Mouse (Mus musculus) adrenal gland, adult (tissue): ENCODE results near the gene Tsacc.
"Not testable (repeated sequence)": the region's sequence is repeated elsewhere in the genome, so short reads cannot be mapped to it uniquely, and the experiment has no call there.

Experiments
- DNase-seq, 2 experiments: peaks; one replicate each; pipeline ENCODE4 v3.0.0; 2022 to 2023; ENCODE audit warnings: low spot score in 1 of 2; ENCODE audit not compliant: inconsistent age in 2 of 2

Gene Tsacc

GRCm38 (mm10) chr3:88296561-88297318, at the start of gene Tsacc, which contains the start of gene Cct3:
Tsacc (minus strand) TSS chr3:88296999.
Cct3 (plus strand) TSS chr3:88297116.
- DNase-seq = peak; percentile 98 to 99

- no peak for DNase-seq
These were observed 42.2 kb upstream of the Tsacc start for GRCm38 (mm10) chr3:88339006-88339405.

DNA sequence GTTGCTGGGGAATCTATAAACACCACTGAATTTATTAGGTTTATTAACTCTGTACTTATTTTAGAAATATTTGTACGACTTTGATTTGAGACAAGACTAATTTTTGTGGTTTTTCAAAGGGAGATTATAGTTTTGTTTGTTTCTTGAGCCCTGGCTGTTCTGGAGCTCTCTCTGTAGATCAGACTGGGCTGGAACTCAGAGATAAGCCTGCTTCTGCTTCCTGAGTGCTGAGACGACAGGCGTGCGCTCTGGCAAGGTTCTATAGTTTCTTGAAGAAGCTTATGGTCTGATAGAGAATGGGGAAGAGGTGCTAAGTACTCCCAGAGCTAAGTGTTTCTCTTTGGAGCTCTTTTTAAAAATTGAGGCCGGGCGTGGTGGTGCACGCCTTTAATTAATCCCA, 41.5 kb upstream of the Tsacc start:
- no peak for DNase-seq

GRCm38 (mm10) chr3:88337367-88338020, 40.7 kb upstream of the Tsacc start:
- DNase-seq = peak in 1 of 2 experiments; percentile 68

DNA sequence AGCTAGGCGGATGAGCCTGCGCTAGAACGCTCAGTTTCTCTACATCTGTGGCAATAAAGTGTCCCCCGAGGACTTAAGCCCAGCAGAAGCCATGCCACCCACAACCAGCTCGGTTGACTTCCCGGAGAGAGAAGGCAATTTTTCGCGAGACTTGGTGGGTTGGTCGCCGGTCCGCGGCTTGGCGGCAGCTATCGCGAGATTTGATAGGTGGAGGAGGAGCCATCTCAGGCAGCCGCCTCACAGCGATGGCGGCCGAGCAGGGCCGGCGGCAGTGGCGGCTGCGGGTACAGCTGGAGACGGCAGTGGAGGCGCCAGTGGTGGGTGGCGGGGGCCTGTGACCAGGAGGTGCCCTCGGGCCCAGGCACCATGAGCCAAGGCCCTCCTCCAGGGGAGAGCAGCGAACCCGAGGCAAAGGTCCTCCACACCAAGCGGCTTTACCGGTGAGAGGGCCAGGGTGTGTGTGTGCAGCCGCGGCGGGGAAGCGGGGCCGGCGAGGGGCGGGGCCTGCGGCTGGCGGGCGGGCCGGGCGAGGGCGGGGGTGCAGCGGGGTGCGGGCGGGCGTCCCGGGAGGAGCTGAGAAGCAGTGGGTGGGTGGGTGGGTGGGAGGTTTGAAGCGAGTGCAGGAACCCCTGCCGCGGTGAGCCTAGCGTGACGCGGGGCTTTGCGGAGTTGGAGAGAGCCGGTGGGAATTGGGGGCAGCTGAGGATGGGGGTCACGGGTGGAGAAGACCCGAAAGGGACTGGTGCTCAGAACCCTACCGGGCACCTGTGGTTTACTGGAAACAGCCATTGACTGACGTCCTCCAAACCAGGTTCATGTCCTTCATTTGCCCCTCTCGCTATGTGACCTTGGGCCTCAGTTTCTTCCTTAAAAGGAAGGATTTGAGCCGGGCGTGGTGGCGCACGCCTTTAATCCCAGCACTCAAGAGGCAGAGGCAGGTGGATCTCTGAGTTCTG, 39.5 kb upstream of the Tsacc start, which contains the start of the genes Tmem79 and Smg5:
Tmem79 (minus strand) TSS at position 91 of the 956 bp plus-strand sequence.
Smg5 (plus strand) TSS at position 203 of the 956 bp plus-strand sequence.
- DNase-seq = peak; percentile 97 to 99

GRCm38 (mm10) chr3:88335436-88336053, 38.7 kb upstream of the Tsacc start:
- DNase-seq = peak in 1 of 2 experiments; percentile 88

DNA sequence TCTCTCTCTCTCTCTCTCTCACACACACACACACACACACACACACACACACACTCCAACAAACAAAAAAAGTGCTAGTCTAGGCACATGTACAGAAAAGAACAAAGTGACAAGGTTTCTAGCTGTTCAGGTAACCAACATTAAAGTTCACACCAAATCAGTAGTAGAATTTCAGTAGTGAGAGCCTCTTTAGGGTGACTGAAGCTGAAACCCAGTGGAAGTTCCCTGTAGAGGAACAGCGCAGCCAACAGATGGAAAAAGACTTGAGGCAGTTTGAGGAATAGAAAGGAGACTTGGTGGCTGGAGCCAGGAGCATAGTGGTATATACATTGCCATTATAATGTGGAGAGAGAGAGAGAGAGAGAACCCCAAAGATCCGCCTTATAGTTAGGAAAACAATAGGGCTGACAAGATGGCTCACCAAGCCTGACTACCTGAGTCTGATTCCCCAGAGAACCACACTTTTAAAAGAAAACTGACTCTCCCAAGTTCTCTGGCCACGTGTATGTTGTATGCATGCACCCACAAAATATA, 38.2 kb upstream of the Tsacc start:
- DNase-seq = peak in 1 of 2 experiments; percentile 49

GRCm38 (mm10) chr3:88334029-88334658, 37.3 kb upstream of the Tsacc start:
- peak in 1 of 2 experiments; percentile 41 for DNase-seq

- DNase-seq = peak; percentile 50 to 86
These were observed 34.5 kb upstream of the Tsacc start for GRCm38 (mm10) chr3:88331282-88331681.

DNA sequence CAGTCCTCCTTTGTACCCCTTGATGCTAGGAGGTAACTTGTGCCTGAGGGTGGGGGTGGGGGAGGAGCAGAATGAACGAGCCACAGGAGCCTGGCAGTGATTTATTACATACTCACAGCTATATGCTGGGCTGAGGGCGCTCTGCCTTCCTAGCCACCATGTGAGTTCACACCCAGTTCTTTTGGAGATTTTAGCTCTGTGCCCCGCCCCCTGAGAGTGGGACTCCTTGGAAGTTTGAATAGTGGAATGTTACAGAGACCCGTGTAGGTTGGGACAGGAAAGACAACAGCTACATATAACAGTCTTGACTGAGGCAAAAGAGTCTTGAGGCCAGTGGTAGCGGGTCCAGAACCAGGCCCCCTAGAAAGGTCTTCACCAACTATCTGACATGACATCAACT, 32.2 kb upstream of the Tsacc start:
- no peak for DNase-seq

DNA sequence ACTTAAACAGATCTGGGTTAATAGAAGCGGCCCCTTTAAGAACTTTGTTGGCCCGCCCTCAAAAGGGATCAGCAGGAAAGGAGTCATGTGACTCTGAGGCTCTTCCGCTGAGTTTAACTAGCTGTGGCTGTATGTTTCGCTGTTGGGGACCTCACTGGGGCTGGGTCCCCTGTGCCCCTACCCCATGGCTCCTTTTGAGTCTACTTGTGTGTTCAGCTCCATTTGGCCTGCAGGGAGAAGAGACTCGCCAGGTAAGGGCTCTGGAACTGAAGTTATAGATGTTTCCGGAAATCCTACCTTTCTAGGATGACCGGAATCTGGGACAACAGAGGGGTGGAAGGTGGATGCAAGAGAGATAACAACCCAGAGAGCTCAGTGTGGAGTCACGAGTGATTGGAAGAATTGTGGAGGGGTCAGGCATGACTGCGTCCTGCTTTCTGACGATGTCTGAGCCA, 28.2 kb upstream of the Tsacc start, which contains the start of gene Glmp:
Glmp (plus strand) TSS at position 73 of the 455 bp plus-strand sequence.
- peak; percentile 65 to 88 for DNase-seq

DNA sequence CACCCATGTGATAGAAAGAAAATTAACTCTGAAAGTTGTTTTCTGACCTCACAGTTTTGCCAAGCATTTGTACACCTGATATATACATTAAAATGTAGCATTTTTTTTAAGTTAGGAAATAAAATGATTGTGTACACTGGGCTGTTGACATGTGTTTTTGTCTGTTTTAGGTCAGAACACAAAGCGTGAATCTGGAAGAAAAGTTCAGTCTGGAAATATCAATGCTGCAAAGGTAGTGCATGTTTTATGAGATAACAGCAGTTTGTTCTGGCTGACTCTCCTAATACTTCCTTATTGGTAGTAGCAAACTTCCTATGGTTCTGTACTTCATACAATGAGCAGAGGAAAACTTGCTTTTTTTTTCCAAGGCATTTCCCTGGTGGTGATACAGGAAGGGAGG, 2.4 kb upstream of the Tsacc start:
- DNase-seq = no peak

- no peak for DNase-seq
These were observed 587 bp upstream of the Tsacc start for GRCm38 (mm10) chr3:88297321-88297851.

DNA sequence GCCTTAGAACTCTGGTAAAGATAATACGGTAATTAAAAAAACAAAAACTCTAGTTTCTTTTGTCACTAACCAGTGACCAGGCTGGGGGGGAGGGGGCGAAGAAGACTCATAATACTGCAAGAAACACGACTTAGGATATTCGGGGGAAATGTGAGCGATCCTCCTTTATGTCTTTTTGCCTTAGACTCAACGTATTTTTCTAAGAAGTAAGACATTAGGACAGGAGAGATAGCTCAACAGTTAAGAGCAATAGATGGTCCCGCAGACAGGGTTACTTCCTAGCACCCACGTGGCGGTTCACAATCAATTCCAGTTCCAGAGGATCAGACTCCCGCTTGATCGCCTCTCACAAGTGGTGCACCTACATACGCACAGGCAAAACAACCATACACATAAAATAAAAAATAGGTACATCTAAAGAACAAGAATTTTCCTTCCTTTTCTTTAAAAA, 664 bp downstream of the Tsacc start:
- DNase-seq = no peak

DNA sequence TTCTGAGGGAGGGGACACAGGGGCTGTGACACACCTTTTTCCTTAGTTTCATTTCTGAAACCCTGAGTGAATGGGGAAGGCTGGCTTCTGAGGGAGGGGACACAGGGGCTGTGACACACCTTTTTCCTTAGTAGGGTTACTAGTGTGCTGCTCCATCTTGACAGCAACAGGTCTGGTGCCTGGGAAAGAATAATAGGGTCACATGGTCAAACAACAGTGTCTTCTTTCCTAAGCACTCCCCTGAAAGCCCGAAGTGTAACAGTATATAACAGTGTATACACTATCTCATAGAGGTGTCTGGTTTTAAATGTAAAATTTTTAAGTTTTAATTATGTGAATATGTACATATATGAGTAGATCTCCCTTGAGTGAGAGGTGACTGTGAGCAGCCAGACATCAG, 1.5 kb downstream of the Tsacc start:
- DNase-seq = not testable (repeated sequence)

GRCm38 (mm10) chr3:88291970-88292369, 4.8 kb downstream of the Tsacc start:
- peak; percentile 32 to 72 for DNase-seq

GRCm38 (mm10) chr3:88288133-88288713, 8.6 kb downstream of the Tsacc start:
- not testable (repeated sequence) for DNase-seq

DNA sequence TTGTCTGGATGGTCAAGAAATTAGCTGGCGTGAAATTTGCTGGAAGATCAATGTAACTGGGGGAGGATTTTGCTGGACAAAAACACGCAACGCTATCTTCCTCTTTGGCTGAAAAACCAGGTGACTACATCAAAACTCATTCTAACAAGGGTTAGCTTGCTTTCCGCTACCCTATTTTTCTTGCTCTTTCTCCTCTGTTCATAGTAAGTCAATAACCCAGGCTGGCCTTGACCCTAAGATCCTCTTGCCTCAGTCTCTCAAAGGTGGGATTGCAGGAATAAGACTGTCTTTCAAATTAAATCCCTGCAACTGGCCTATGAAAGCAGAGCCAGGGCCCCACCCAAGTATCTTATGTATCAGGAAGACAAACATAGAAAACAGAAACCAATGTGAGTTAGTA, 9.7 kb downstream of the Tsacc start, which contains the start of gene Gm38392:
Gm38392 (minus strand) TSS at position 101 of the 400 bp plus-strand sequence.
- DNase-seq = no peak

GRCm38 (mm10) chr3:88285565-88285895, 11.3 kb downstream of the Tsacc start:
- DNase-seq = not testable (repeated sequence)
